Mouse (Mus musculus): Measurements from ENCODE around the gene Ric1.

- TF ChIP-seq CTCF (conservative IDR thresholded peaks at IDR 0.05; ENCODE audit: insufficient read depth, insufficient read length, low read depth, low read length) (no peak), POLR2A (IDR thresholded peaks at IDR 0.05; ENCODE audit: low read depth, low read length) (no peak)
These were observed 6.5 kb downstream of the Ric1 start for GRCm38 (mm10) chr19:29528568-29528967.
